Mouse (Mus musculus) neural tube, embryonic 11.5 days (tissue): Measurements from ENCODE around the gene Sorbs1. TPM values are rescaled to one million over a fixed set of nuclear protein-coding genes. Genes with fewer than 3 reads are reported as not detected.

Experiments
- ATAC-seq: fragments of 200-750 bp; cut with Nextera tagmentation; 2 replicates; pipeline ENCODE4 v1.8.0; 2017; ENCODE audit warnings: moderate number of reproducible peaks, mild to moderate bottlenecking, moderate TSS enrichment, moderate library complexity; ENCODE audit not compliant: insufficient read depth, low FRiP score, low TSS enrichment
- DNase-seq: peaks from one replicate; pipeline ENCODE4 v3.0.0-alpha.2; 2015; ENCODE audit warnings: low spot score
- H3K27ac ChIP-seq: fragments of 300-500 bp; sonication (generic); 2 replicates; pipeline ENCODE4 v1.5.1; 2014; ENCODE audit warnings: low read depth, mild to moderate bottlenecking, low read length
- H3K27me3 ChIP-seq: fragments of 300-500 bp; sonication (generic); 2 replicates; pipeline ENCODE4 v1.6.1; 2014; ENCODE audit warnings: mild to moderate bottlenecking, low read length, mixed read lengths; ENCODE audit not compliant: control insufficient read depth, insufficient read depth
- H3K36me3 ChIP-seq: fragments of 300-500 bp; sonication (generic); 2 replicates; pipeline ENCODE4 v1.6.1; 2014; ENCODE audit warnings: mild to moderate bottlenecking, low read length, moderate library complexity, mixed read lengths; ENCODE audit not compliant: control insufficient read depth, insufficient read depth
- H3K4me1 ChIP-seq: fragments of 300-500 bp; sonication (generic); 2 replicates; pipeline ENCODE4 v1.6.1; 2014; ENCODE audit warnings: low read length, mixed read lengths; ENCODE audit not compliant: control insufficient read depth, insufficient read depth
- H3K4me2 ChIP-seq: fragments of 300-500 bp; sonication (generic); 2 replicates; pipeline ENCODE4 v1.6.1; 2014; ENCODE audit warnings: low read depth, mild to moderate bottlenecking, moderate library complexity
- H3K4me3 ChIP-seq: fragments of 300-500 bp; sonication (generic); 2 replicates; pipeline ENCODE4 v1.5.1; 2014; ENCODE audit warnings: low read depth, low read length
- H3K9ac ChIP-seq: fragments of 300-500 bp; sonication (generic); 2 replicates; pipeline ENCODE4 v1.6.1; 2014; ENCODE audit warnings: mild to moderate bottlenecking, low read length
- H3K9me3 ChIP-seq: fragments of 300-500 bp; sonication (generic); 2 replicates; pipeline ENCODE4 v1.6.1; 2016; ENCODE audit warnings: low read length; ENCODE audit not compliant: control insufficient read depth
- WGBS: fragments of 180-500 bp; shearing (Covaris S2); extraction: QIAGEN DNeasy Blood & Tissue Kit; methylation state at CpG from one replicate; pipeline ENCODE4 v1.1.7; 2014; 5-methylcytosine and 5-hydroxymethylcytosine counted together
- polyA plus RNA-seq: library from polyadenylated mRNA; unstranded; fragments of >200 nt; fragmentation: Nextera tagmentation; extraction: Ambion mirVana; gene quantifications from 2 replicates; pipeline ENCODE4 v1.2.1, GENCODE M21; 2014

The Sorbs1 gene
- polyA plus RNA-seq, 1 experiment from 2014 or later = 91.2 TPM

- Histone ChIP-seq H3K9me3 (no peaks in the 10 kb centered on the region), H3K4me1 (no peaks in the 10 kb centered on the region), H3K27me3 (no peaks in the 10 kb centered on the region), H3K9ac (no peak overlapping the region), H3K27ac (no peak overlapping the region), H3K4me2 (no peak overlapping the region), H3K4me3 (no peak overlapping the region), H3K36me3 (no peaks in the 10 kb centered on the region)
- DNase-seq = no peak
- ATAC-seq = no peak
- WGBS = 73% methylated on average over 8 of the region's 8 CpGs
Observed at GRCm38 (mm10) chr19:40523431-40524005, 9.9 kb upstream of the Sorbs1 start.

GRCm38 (mm10) chr19:40520403-40520802 is 6.8 kb upstream of the Sorbs1 start:
- DNase-seq = no peak
- ATAC-seq = no peak
- H3K27me3 ChIP-seq = no peaks in the 10 kb centered on the region
- H3K27ac ChIP-seq = no peak overlapping the region
- no peaks in the 10 kb centered on the region for H3K4me1 ChIP-seq
- H3K9me3 ChIP-seq = no peaks in the 10 kb centered on the region
- H3K36me3 ChIP-seq = no peaks in the 10 kb centered on the region
- H3K4me3 ChIP-seq = no peak overlapping the region
- H3K4me2 ChIP-seq = no peak overlapping the region
- WGBS = 89% methylated on average over 5 of the region's 5 CpGs
- no peak overlapping the region for H3K9ac ChIP-seq

GRCm38 (mm10) chr19:40518706-40519105 is 5.1 kb upstream of the Sorbs1 start:
- DNase-seq = no peak
- Histone ChIP-seq H3K9ac (no peak overlapping the region), H3K9me3 (no peaks in the 10 kb centered on the region), H3K27me3 (no peaks in the 10 kb centered on the region), H3K4me2 (no peak overlapping the region), H3K27ac (no peak overlapping the region), H3K36me3 (no peaks in the 10 kb centered on the region), H3K4me3 (no peak overlapping the region), H3K4me1 (no peaks in the 10 kb centered on the region)
- ATAC-seq = no peak
- 76% methylated on average over 1 of the region's 1 CpGs for WGBS

GRCm38 (mm10) chr19:40515596-40515995 is 2.0 kb upstream of the Sorbs1 start:
- H3K4me3 ChIP-seq = no peak overlapping the region
- no peak overlapping the region for H3K9ac ChIP-seq
- no peak for DNase-seq
- no peak overlapping the region for H3K4me2 ChIP-seq
- no peak for ATAC-seq
- H3K9me3 ChIP-seq = no peaks in the 10 kb centered on the region
- no peaks in the 10 kb centered on the region for H3K36me3 ChIP-seq
- H3K27me3 ChIP-seq = no peaks in the 10 kb centered on the region
- H3K27ac ChIP-seq = no peak overlapping the region
- WGBS = 91% methylated on average over 3 of the region's 3 CpGs
- H3K4me1 ChIP-seq = 0 out of 2 replicates have a peak, but pooled peaks cover 5% of the 10 kb centered on the region

GRCm38 (mm10) chr19:40514376-40514775 is 797 bp upstream of the Sorbs1 start:
- WGBS = 83% methylated on average over 7 of the region's 7 CpGs
- ATAC-seq (no peak), DNase-seq (no peak)
- Histone ChIP-seq H3K9ac (no peak overlapping the region), H3K4me2 (no peak overlapping the region), H3K4me3 (no peak overlapping the region), H3K4me1 (0 out of 2 replicates have a peak, but pooled peaks cover 5% of the 10 kb centered on the region), H3K9me3 (no peaks in the 10 kb centered on the region), H3K27ac (no peak overlapping the region), H3K36me3 (no peaks in the 10 kb centered on the region), H3K27me3 (no peaks in the 10 kb centered on the region)

GRCm38 (mm10) chr19:40512500-40513421 is 818 bp downstream of the Sorbs1 start:
- Histone ChIP-seq H3K9me3 (no peaks in the 10 kb centered on the region), H3K4me1 (0 out of 2 replicates have a peak, but pooled peaks cover 5% of the 10 kb centered on the region), H3K27ac (peak overlapping the region; percentile 79), H3K4me2 (peak overlapping the region; percentile 82), H3K27me3 (no peaks in the 10 kb centered on the region), H3K36me3 (no peaks in the 10 kb centered on the region), H3K4me3 (peak overlapping the region; percentile 67), H3K9ac (peak overlapping the region; percentile 80)
- peak; percentile 68 for DNase-seq
- 1% methylated on average over 34 of the region's 34 CpGs for WGBS
- ATAC-seq = peak; percentile 59

GRCm38 (mm10) chr19:40511679-40512309 is 1.8 kb downstream of the Sorbs1 start:
- Histone ChIP-seq H3K36me3 (no peaks in the 10 kb centered on the region), H3K27ac (no peak overlapping the region), H3K9ac (peak overlapping the region; percentile 20), H3K4me3 (peak overlapping the region; percentile 67), H3K27me3 (no peaks in the 10 kb centered on the region), H3K4me1 (0 out of 2 replicates have a peak, but pooled peaks cover 5% of the 10 kb centered on the region), H3K9me3 (no peaks in the 10 kb centered on the region), H3K4me2 (peak overlapping the region; percentile 82)
- no peak for DNase-seq
- WGBS = 17% methylated on average over 5 of the region's 5 CpGs
- ATAC-seq = no peak

- no peak overlapping the region; the same call in 1 of the 2 replicates for H3K9ac ChIP-seq
- no peak for ATAC-seq
- peak overlapping the region; percentile 9; the same call in 1 of the 2 replicates for H3K4me2 ChIP-seq
Observed at GRCm38 (mm10) chr19:40511100-40511439, 2.5 kb downstream of the Sorbs1 start.

More at GRCm38 (mm10) chr19:40511100-40511439, 2.5 kb downstream of the Sorbs1 start:
- 0 out of 2 replicates have a peak, but pooled peaks cover 5% of the 10 kb centered on the region for H3K4me1 ChIP-seq
- DNase-seq = no peak
- H3K27ac ChIP-seq = no peak overlapping the region
- H3K36me3 ChIP-seq = no peaks in the 10 kb centered on the region
- WGBS = 78% methylated on average over 8 of the region's 8 CpGs
- no peaks in the 10 kb centered on the region for H3K27me3 ChIP-seq
- H3K9me3 ChIP-seq = no peaks in the 10 kb centered on the region
- H3K4me3 ChIP-seq = no peak overlapping the region
